Mouse (Mus musculus) gastrocnemius, postnatal 4 days (tissue): ENCODE measurements at regions not wholly inside any gene's neighbourhood (a gene's known extent, or its start where the extent isn't known, plus 50 kb on each side); places are given as distances from the start of the nearest gene placed in this dataset.
A peak's percentile ranks its signal among the peaks of the same experiment; 100 is the strongest.

Source experiments
- DNase-seq, 2 experiments: peaks; one replicate each; pipeline ENCODE4 v3.0.0; 2021 to 2022; ENCODE audit warnings: low spot score in 2 of 2, mixed read lengths in 2 of 2

DNA sequence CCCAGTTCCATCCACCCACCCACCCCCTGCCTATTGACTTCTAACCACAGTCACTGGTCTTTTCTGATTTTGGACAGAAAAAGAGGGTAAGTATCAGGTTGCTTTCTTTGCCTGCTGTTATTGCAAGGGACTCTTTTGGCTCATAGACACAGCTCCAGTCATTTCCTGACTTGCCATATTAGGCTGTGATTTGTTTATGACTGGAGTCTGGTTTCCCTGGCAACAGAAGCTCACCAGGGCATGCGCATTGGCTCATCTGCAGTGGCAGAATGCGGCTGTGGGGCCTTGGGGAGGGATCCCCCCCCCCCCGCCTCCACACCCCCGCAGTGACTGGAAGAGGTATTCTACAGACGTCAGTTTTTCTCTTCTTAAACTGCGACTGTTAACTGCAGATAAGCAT is 65.9 kb downstream of the Cdr1 start:
- DNase-seq = peak in 1 of 2 experiments; percentile 8

DNA sequence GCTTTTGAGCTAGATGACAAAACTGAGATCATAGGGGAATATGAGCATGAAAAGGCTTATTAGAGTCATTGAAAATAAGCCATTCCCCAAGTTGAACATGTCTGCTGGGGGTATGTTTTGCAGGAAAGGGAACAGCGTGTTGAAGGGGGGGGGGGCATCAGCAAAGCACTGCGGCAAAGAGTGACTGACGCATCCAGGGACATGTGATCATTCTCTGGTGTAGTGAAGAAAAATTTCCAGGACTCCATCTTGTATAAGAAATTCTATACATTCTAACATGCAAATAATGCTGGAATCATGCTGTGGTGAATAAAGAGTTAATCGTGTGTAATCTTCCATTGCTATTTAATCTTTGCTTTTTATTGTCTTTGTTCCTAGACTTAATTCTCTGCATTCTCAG is 68.0 kb downstream of the Cdr1 start:
- DNase-seq = no peak

DNA sequence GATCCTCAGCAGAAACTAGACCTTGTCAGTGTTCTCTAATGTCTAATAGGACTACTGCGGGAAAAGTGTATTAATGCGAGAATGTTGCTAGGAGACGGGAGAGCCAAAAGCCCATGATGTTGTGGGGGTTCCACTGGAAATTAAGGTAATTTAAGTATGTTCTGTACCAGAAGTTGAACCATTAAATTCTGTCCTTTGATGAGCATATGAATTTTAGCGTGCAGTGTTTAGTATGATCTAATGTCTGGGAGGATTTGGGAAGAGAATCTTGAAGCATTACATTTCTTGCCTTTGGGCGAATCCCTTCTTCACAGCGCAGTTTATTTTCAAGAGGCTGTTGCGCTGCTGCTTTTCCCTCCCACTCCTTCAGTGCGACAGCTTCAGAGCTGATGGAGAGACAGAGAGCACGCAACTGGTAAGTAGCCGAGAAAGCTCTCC is 69.3 kb downstream of the Cdr1 start:
- no peak for DNase-seq
